Mouse (Mus musculus) heart, embryonic 10.5 days (tissue): ENCODE results near the gene Ccrl2. TPM values are rescaled to one million over a fixed set of nuclear protein-coding genes. Genes with fewer than 3 reads are reported as not detected.

Experiments used
- DNase-seq: peaks from one replicate; pipeline ENCODE4 v3.0.0-alpha.2; 2017; ENCODE audit warnings: low spot score
- H3K27ac ChIP-seq: fragments of 300-500 bp; sonication (generic); 2 replicates; pipeline ENCODE4 v1.5.1; 2016; ENCODE audit warnings: mild to moderate bottlenecking
- H3K27me3 ChIP-seq: fragments of 300-500 bp; sonication (generic); 2 replicates; pipeline ENCODE4 v1.6.1; 2016; ENCODE audit warnings: mild to moderate bottlenecking; ENCODE audit not compliant: poor library complexity, insufficient read depth, severe bottlenecking
- H3K36me3 ChIP-seq: fragments of 300-500 bp; sonication (generic); 2 replicates; pipeline ENCODE4 v1.6.1; 2016; ENCODE audit warnings: mild to moderate bottlenecking, moderate library complexity
- H3K4me1 ChIP-seq: fragments of 300-500 bp; sonication (generic); 2 replicates; pipeline ENCODE4 v1.6.1; 2016; ENCODE audit warnings: mild to moderate bottlenecking
- H3K4me3 ChIP-seq: fragments of 300-500 bp; sonication (generic); 2 replicates; pipeline ENCODE4 v1.5.1; 2016; ENCODE audit warnings: mild to moderate bottlenecking, moderate library complexity
- H3K9me3 ChIP-seq: fragments of 300-500 bp; sonication (generic); 2 replicates; pipeline ENCODE4 v1.6.1; 2016; ENCODE audit warnings: mild to moderate bottlenecking, moderate library complexity
- WGBS: fragments of 180-500 bp; shearing (Covaris S2); methylation state at CpG from one replicate; pipeline ENCODE4 v1.1.7; 2016; 5-methylcytosine and 5-hydroxymethylcytosine counted together
- polyA plus RNA-seq: library from polyadenylated mRNA; unstranded; fragments of >200 nt; fragmentation: Nextera tagmentation; extraction: Ambion mirVana; gene quantifications from 2 replicates; pipeline ENCODE4 v1.2.1, GENCODE M21; 2016

The Ccrl2 gene
- polyA plus RNA-seq, 1 experiment from 2014 or later: 2.6 TPM

DNA sequence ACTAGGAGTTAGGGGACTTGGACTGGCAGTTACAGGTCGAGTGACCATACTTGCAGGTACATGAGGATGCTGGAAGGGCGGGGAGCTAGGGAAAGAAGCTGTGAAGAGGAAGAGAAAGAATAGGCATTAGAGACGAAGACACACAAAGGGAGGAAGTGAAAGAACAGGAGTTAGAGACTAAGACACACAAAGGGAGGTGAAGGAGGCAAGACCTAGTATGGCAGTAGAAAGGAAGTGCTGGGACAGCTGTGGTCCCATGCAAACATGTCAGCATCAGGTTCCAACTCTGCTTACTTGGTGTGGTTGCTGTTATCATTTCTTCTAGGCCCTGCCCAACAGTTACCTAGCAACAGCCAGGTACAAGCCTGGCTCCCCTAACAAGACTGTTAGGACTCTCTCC lies 47.6 kb downstream of the Ccrl2 start:
- Histone ChIP-seq H3K9me3 (no peaks in the 10 kb centered on the region), H3K27me3 (no peaks in the 10 kb centered on the region), H3K4me3 (no peak overlapping the region), H3K36me3 (no peaks in the 10 kb centered on the region), H3K4me1 (peaks cover 15% of the 10 kb centered on the region), H3K27ac (no peak overlapping the region)
- 72% methylated on average over 3 of the region's 3 CpGs for WGBS
- DNase-seq: no peak

DNA sequence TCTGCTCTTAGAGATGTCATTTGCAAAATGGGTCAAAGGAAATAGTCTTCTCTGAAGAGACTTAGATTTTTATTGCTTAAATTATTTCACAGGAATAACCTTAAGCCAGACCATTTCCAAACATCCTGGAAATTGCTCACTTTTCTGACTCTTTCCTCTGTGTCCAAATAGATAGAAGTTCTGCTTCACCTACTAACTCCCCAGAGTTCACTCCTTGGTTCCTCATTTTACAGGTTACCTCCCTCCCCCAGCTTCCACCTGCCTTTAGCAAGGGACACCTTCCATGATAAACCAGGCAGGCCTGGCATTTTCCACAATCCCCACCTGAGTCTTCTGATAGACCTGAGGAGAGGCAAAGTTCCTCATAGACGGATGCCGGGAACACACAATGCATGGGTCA lies 50.8 kb downstream of the Ccrl2 start:
- Histone ChIP-seq H3K9me3 (no peaks in the 10 kb centered on the region), H3K27me3 (no peaks in the 10 kb centered on the region), H3K27ac (no peak overlapping the region), H3K4me3 (no peak overlapping the region), H3K36me3 (no peaks in the 10 kb centered on the region), H3K4me1 (no peaks in the 10 kb centered on the region)
- 76% methylated on average over 2 of the region's 2 CpGs for WGBS
- DNase-seq: no peak

Other genes starting within 250 kb of the Ccrl2 start
- 0.32 TPM in 1 of 2 replicates, not detected in the other for gene Prss44, start 243.5 kb downstream of the Ccrl2 start, polyA plus RNA-seq
- gene Prss43, start 230.8 kb downstream of the Ccrl2 start, polyA plus RNA-seq: not detected in 2 replicates
- gene Prss45, start 222.9 kb downstream of the Ccrl2 start, polyA plus RNA-seq: 0.10 TPM in 1 of 2 replicates, not detected in the other
- gene Prss46, start 213.0 kb downstream of the Ccrl2 start, polyA plus RNA-seq: not detected in 2 replicates
- gene Prss50, start 199.6 kb downstream of the Ccrl2 start, polyA plus RNA-seq: 0.43 and 0.45 TPM in 2 replicates
- 0.91 and 1.6 TPM in 2 replicates for gene Als2cl, start 177.6 kb downstream of the Ccrl2 start, polyA plus RNA-seq
- 0.17 and 0.68 TPM in 2 replicates for gene Tmie, start 177.4 kb downstream of the Ccrl2 start, polyA plus RNA-seq
- gene Fam240a, start 140.7 kb downstream of the Ccrl2 start, polyA plus RNA-seq: not detected in 2 replicates
- 0.51 and 1.3 TPM in 2 replicates for gene Tdgf1, start 111.4 kb downstream of the Ccrl2 start, polyA plus RNA-seq
- gene Lrrc2, start 106.0 kb downstream of the Ccrl2 start, polyA plus RNA-seq: 0.68 and 1.3 TPM in 2 replicates
- gene Rtp3, start 66.9 kb downstream of the Ccrl2 start, polyA plus RNA-seq: 0.15 TPM in 1 of 2 replicates, not detected in the other
- 0.40 TPM in 1 of 2 replicates, not detected in the other for gene Ltf, start 38.2 kb downstream of the Ccrl2 start, polyA plus RNA-seq
- 50.9 and 51.3 TPM in 2 replicates for gene Lrrfip2, start 60.1 kb upstream of the Ccrl2 start, polyA plus RNA-seq
- gene Mlh1, start 214.3 kb upstream of the Ccrl2 start, polyA plus RNA-seq: 51.7 and 52.6 TPM in 2 replicates
- 24.7 and 28.4 TPM in 2 replicates for gene Epm2aip1, start 214.4 kb upstream of the Ccrl2 start, polyA plus RNA-seq